Mouse (Mus musculus): Measurements from ENCODE around the gene Pkig. TPM values are rescaled to one million over a fixed set of nuclear protein-coding genes. Genes with fewer than 3 reads are reported as not detected.
A peak's percentile ranks its signal among the peaks of the same experiment; 100 is the strongest.

The Pkig gene
- polyA plus RNA-seq, 1 experiment from 2014 or later, result 174 TPM

DNA sequence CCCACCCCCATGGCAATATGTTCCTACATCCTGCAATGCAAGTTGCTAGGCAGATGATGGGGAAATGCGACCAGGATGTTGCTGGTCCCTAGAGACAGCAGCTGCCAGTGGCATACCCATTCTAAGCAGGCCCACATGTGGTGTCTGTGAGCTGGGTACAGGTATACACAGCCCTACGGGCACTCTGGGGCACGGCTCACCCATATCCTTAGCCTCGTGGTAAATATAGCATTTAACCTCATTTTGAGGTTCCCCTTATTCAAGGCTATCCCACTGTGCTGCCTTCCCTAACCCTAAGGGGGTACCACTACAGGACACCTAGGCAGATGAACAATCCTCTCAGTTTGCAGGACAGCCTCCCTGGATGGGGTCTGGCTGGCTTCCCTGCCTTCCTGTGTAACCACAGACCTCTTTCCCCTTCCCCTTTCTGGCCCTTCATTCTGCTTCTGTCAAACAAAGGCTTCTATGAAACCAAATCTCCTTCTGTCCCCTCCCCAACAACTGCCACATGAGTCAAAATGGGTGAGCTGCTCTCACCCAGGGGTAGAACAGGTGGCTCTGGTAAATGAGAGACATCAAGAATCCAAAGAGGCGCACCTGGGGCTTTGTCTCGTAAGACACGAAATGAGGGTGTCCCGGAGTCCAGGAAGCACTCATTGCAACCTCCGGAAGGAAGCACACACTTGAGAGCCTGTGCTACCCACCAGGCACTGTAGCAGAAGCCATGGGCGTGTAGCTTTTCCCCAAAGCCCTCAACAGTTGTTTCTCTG is 86.8 kb downstream of the Pkig start:
- H3K9ac ChIP-seq, result no peak overlapping the region
- no peak overlapping the region for H3K4me2 ChIP-seq
- H3K4me1 ChIP-seq, result peaks cover 10% of the 10 kb centered on the region
- H3K4me3 ChIP-seq (replicated peaks), result no peak overlapping the region
- 78% methylated on average over 10 of the region's 10 CpGs for WGBS
- H3K27me3 ChIP-seq, result peaks cover 15% of the 10 kb centered on the region
- no peaks in the 10 kb centered on the region for H3K36me3 ChIP-seq
- H3K27ac ChIP-seq, result no peak overlapping the region
- ATAC-seq (replicated peaks; ENCODE audit: low FRiP score), result no peak
- H3K9me3 ChIP-seq (replicated peaks), result no peaks in the 10 kb centered on the region

DNA sequence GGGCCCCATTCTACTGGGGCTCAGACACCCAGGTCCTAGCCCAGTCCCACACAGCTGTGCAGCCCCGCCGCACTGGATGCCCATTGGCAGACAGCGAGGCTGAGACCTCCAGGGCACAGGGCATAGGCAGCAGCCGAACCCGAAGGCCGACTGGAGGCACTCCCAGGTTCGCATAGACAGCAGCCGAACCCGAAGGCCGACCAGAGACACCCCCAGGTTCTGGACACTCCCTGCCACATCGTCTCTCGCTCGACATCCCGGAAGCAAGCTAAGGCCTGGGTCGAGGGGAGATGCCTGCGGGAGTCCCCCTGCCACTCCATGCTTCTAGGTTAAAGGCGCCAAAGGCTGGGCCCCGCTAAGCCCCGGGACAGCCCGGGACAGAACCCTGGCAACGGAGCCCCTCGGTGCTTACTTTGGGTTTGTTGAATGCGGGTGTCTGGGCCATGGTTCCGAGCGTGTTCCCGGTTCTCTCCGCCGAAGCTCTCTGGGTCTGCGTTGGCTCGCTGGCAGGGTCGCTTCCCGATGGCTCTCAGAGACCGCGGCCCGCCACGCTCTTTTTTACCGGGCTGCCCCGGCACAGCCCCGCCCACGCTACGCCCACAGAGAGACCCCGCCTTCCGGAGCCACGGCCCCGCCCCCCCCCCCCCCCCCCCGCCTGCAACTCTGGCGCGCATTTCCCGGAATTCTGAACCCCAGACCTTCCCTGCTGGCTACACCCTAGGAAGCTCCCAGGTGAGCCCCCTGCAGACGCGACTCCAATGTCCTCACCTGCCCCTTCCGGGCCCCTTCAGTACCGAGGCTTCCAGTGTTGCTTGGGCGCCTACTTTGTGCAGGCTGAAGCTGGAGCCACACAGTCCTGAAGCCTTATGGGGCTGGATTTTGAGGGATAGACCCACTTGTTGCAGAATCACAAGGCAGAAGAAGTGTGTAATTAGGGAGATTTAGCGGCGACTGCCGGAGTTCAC is 91.7 kb downstream of the Pkig start, which contains the start of gene Ada:
Gene Ada, minus strand, starts transcription at position 593 of the 965 bp plus-strand sequence.
- no peaks in the 10 kb centered on the region for H3K36me3 ChIP-seq
- peak within 1 kb of the TSS; percentile 54 for H3K9ac ChIP-seq
- H3K9me3 ChIP-seq (replicated peaks), result no peaks in the 10 kb centered on the region
- H3K4me2 ChIP-seq, result peak within 1 kb of the TSS; percentile 87
- under 1% methylated on average over 52 of the region's 57 CpGs for WGBS
- no peak within 1 kb of the TSS for H3K27ac ChIP-seq
- peaks cover 15% of the 10 kb centered on the region for H3K4me1 ChIP-seq
- peaks cover 34% of the 10 kb centered on the region for H3K27me3 ChIP-seq
- peak; percentile 75 for ATAC-seq (replicated peaks; ENCODE audit: low FRiP score)
- peak within 1 kb of the TSS; percentile 53 for H3K4me3 ChIP-seq (replicated peaks)

DNA sequence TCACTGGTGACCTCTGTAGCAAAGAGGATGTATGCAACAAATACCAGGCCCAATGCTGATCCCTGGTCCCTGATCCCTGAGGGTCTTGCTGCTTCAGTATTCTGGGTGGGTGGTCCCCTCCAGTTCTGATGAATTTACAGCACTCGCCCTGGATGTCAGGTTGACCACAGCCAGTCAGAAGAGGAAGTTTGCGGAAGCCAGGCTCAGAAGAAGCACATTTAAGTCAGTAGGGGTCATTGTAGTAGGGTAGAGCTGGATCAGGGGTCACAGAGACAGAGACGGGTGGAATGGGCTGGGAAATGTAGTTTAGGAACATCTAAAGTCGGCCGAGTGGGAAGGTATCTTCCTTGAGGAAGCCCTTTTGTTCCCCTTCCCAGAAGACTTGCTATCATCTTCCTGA is 96.0 kb downstream of the Pkig start:
- WGBS, result 66% methylated on average over 5 of the region's 5 CpGs
- Histone ChIP-seq H3K4me1 (peaks cover 20% of the 10 kb centered on the region), H3K9ac (no peak overlapping the region), H3K36me3 (no peaks in the 10 kb centered on the region), H3K9me3 (replicated peaks) (no peaks in the 10 kb centered on the region), H3K27me3 (peaks cover 22% of the 10 kb centered on the region), H3K4me2 (no peak overlapping the region), H3K4me3 (replicated peaks) (no peak overlapping the region), H3K27ac (no peak overlapping the region)
- ATAC-seq (replicated peaks; ENCODE audit: low FRiP score), result no peak

DNA sequence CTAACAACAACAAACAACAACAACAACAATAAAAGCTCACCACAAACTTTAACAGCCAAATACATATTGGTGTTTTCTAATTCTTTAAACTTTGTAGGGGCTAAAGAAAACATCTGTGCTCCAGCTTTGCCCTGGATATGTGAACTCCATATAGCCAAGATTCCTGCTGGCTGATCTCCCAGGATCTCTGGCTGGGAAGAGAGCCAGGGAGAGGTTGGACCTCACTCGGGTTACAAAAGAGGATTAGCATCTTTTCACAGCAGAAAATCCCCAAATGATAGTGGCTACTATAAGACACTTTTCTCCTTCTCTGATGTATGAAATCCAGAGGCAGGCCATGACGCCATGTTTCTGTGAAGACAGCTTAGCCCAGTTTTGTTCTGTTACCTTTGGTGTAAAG is 98.5 kb downstream of the Pkig start:
- no peaks in the 10 kb centered on the region for H3K9me3 ChIP-seq (replicated peaks)
- peaks cover 8% of the 10 kb centered on the region; the same call in 1 of the 2 replicates for H3K27me3 ChIP-seq
- no peak for ATAC-seq (replicated peaks; ENCODE audit: low FRiP score)
- H3K27ac ChIP-seq, result peak overlapping the region; percentile 51
- H3K4me1 ChIP-seq, result peaks cover 9% of the 10 kb centered on the region
- no peaks in the 10 kb centered on the region for H3K36me3 ChIP-seq
- no peak overlapping the region for H3K9ac ChIP-seq
- 46% methylated on average over 2 of the region's 2 CpGs for WGBS
- H3K4me2 ChIP-seq, result no peak overlapping the region
- no peak overlapping the region for H3K4me3 ChIP-seq (replicated peaks)

DNA sequence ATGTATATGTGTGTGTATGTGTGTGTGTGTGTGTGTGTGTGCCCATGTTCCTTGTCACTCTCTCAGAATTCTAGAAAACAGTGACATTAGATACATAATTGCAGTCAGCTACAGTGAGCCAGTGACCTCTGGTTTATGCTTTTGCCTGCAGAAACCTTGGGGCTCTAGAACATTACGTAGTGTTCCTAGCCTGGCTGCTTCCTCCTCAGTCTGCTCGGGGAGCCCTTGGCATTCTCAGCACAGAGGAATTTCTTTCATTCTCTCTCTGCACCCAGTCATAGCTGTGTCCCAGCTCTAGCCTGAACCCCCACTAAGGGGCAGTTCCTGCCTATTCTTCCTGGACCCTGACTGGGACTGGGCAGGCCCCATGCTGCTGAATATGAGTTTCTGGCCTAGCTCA is 100.0 kb downstream of the Pkig start:
- Histone ChIP-seq H3K9me3 (replicated peaks) (no peaks in the 10 kb centered on the region), H3K27me3 (no peaks in the 10 kb centered on the region), H3K36me3 (no peaks in the 10 kb centered on the region), H3K27ac (no peak overlapping the region), H3K4me2 (no peak overlapping the region), H3K4me3 (replicated peaks) (no peak overlapping the region), H3K4me1 (peaks cover 9% of the 10 kb centered on the region), H3K9ac (no peak overlapping the region)
- 71% methylated on average over 2 of the region's 2 CpGs for WGBS
- no peak for ATAC-seq (replicated peaks; ENCODE audit: low FRiP score)

DNA sequence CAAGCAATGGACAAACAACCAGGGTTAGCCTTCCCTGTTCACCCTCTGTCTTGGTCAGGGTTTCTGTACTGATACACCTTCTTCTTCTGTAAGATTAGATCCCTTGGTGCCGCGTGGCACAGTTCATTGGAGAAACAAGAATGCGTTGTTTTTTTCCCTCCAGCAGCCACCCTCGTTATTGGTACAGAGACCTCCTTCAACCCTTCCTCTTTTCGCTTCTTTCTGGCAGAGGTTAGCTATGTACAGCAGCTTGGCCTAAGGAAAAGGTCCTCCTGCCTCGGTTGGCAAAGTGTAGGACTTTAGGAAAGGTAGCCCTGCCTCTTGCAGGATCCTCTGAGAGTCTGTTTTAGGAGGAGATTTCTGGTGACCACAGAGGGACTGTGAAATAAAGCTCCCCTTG is 102.4 kb downstream of the Pkig start:
- no peak for ATAC-seq (replicated peaks; ENCODE audit: low FRiP score)
- no peaks in the 10 kb centered on the region for H3K9me3 ChIP-seq (replicated peaks)

DNA sequence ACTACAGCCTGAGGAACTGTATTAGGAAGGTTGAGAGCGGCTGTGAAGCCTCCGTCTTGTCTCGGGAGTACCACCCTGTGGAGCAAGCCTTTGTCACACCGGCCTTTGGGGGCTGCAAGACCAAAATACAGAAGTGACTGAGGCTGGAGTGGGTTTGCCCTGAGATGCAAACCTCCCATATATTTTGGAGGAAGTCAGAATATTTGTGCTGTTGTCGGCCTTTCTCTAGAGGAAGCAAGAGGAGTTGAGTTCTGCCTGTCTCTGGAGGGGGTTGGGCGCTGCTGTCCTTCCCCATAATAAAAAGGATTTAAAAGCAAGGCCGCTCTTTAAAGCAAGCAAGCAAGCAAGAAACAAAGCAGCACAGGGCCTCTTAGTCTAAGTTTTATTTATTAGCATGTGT is 103.2 kb downstream of the Pkig start:
- H3K36me3 ChIP-seq, result no peaks in the 10 kb centered on the region
- 74% methylated on average over 7 of the region's 7 CpGs for WGBS
- ATAC-seq (replicated peaks; ENCODE audit: low FRiP score), result no peak

More for the DNA sequence above, 102.4 kb downstream of the Pkig start:
- Histone ChIP-seq H3K4me1 (peaks cover 9% of the 10 kb centered on the region), H3K27me3 (no peaks in the 10 kb centered on the region), H3K4me3 (replicated peaks) (no peak overlapping the region), H3K27ac (no peak overlapping the region), H3K36me3 (no peaks in the 10 kb centered on the region), H3K4me2 (no peak overlapping the region), H3K9ac (no peak overlapping the region)
- WGBS, result 85% methylated on average over 6 of the region's 6 CpGs

DNA sequence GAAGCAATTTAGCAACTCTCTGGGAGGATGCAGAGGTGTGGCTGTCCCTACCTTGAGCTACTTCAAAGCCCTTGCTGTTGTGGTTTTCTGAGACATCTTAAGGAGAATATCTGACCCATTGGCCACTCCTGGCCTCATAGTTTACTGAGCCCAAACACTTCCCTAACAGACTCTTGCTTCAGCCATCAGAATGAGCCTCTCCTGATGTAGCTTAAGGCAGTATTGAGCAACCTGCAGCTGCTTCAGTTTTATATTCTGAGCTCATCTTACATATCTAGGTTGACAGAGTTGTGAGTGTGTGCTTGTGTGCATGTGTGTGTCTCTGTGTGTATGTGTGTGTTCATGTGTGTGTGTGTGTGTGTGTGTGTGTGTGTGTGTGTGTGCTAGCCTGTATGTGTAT is 108.1 kb downstream of the Pkig start:
- H3K4me3 ChIP-seq (replicated peaks), result no peak overlapping the region
- H3K9ac ChIP-seq, result no peak overlapping the region
- no peak overlapping the region for H3K4me2 ChIP-seq
- no peaks in the 10 kb centered on the region for H3K27me3 ChIP-seq
- H3K27ac ChIP-seq, result no peak overlapping the region
- ATAC-seq (replicated peaks; ENCODE audit: low FRiP score), result no peak
- no peaks in the 10 kb centered on the region for H3K4me1 ChIP-seq
- no peaks in the 10 kb centered on the region for H3K9me3 ChIP-seq (replicated peaks)
- no peaks in the 10 kb centered on the region for H3K36me3 ChIP-seq

More for the DNA sequence above, 103.2 kb downstream of the Pkig start:
- H3K27me3 ChIP-seq, result no peaks in the 10 kb centered on the region
- H3K4me2 ChIP-seq, result no peak overlapping the region
- H3K9me3 ChIP-seq (replicated peaks), result no peaks in the 10 kb centered on the region
- peaks cover 2% of the 10 kb centered on the region; the same call in 1 of the 2 replicates for H3K4me1 ChIP-seq
- H3K27ac ChIP-seq, result no peak overlapping the region
- no peak overlapping the region for H3K4me3 ChIP-seq (replicated peaks)
- H3K9ac ChIP-seq, result no peak overlapping the region

DNA sequence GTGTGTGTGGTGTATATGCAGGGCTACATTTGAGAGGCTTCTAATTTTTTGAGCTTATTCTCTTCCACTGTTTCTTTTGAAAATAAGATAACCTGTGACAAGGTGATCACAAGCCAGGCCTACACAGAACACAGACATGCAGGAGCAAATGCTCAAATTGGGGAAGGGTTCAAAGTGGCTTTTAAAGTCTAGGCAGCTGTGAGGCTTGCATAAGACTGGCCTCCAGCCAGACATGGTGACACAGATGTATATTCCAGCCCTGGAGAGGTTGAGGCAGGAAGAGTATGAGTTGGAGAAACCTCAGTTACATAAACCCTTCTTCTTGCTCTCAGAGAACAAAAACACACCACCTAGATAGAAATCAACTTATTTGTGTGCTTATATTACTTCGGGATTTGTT is 108.7 kb downstream of the Pkig start:
- H3K4me3 ChIP-seq (replicated peaks), result no peak overlapping the region
- 81% methylated on average over 1 of the region's 1 CpGs for WGBS
- no peaks in the 10 kb centered on the region for H3K4me1 ChIP-seq
- no peak overlapping the region for H3K27ac ChIP-seq
- no peak for ATAC-seq (replicated peaks; ENCODE audit: low FRiP score)
- H3K9me3 ChIP-seq (replicated peaks), result no peaks in the 10 kb centered on the region
- no peaks in the 10 kb centered on the region for H3K36me3 ChIP-seq
- H3K4me2 ChIP-seq, result no peak overlapping the region
- no peaks in the 10 kb centered on the region for H3K27me3 ChIP-seq
- no peak overlapping the region for H3K9ac ChIP-seq

DNA sequence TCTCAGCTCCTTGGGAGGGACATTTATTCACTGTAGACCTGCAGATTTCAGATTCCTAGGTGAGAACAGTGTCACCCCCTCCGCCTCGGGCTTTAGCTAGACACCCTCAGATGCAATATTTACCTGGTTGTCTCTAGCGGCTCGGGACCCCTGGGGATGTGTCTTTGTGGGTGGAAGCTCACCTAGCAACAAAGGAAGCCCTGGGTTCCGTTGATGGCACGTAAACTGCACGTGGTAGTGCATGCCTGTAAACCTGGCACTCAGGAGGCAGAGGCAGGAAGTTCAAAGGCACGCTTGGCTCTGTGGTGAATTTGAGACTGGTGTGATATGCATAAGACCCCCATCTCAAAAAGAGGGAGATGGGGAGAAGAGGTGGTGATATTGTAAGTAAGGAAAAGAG is 112.5 kb downstream of the Pkig start:
- H3K27ac ChIP-seq, result no peak overlapping the region
- H3K27me3 ChIP-seq, result no peaks in the 10 kb centered on the region
- no peaks in the 10 kb centered on the region for H3K36me3 ChIP-seq
- H3K9me3 ChIP-seq (replicated peaks), result no peaks in the 10 kb centered on the region
- H3K4me2 ChIP-seq, result no peak overlapping the region
- ATAC-seq (replicated peaks; ENCODE audit: low FRiP score), result no peak
- H3K4me3 ChIP-seq (replicated peaks), result no peak overlapping the region
- 90% methylated on average over 8 of the region's 8 CpGs for WGBS
- no peaks in the 10 kb centered on the region for H3K4me1 ChIP-seq
- H3K9ac ChIP-seq, result no peak overlapping the region

Data from kidney, embryonic 15.5 days (tissue).